Mouse (Mus musculus) regulatory T cell (primary cell): ENCODE measurements around the gene Arl2.

Experiments used
- in situ Hi-C: fragments of 300-600 bp; cut with MboI, MseI; formaldehyde crosslinking; loops from one replicate; pipeline ENCODE4 v1.15.1; 2025; ENCODE audit warnings: high pct_unique_total_duplicates

The Arl2 gene

GRCm38 (mm10) chr19:6126789-6127580 is 14.4 kb downstream of the Arl2 start:
- in situ Hi-C loops: loop anchor here (5.0 kb wide), 1 partner anchor 165 kb away; the partner anchor contains the start of gene Pola2

DNA sequence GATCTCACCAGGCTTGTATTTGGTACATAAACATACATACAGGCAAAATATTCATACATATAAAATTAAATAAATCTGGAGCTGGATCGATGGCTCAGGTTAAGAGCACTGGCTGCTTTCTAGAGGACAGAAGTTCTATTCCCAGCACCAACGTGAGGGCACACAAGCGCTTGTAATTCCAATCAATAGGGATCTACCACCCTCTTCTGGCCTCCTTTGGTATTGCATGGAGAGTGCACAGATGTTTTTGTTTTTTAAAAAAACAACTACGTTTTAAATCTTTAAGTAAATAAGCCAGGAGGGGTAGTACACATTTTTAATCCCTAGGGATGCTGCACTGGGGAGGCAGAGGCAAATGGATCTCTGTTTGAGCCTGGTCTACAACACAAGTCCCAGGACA is 15.1 kb downstream of the Arl2 start:
- in situ Hi-C loops: loop anchor here (5.0 kb wide), 1 partner anchor 164 kb away; the partner anchor contains the start of gene Pola2

DNA sequence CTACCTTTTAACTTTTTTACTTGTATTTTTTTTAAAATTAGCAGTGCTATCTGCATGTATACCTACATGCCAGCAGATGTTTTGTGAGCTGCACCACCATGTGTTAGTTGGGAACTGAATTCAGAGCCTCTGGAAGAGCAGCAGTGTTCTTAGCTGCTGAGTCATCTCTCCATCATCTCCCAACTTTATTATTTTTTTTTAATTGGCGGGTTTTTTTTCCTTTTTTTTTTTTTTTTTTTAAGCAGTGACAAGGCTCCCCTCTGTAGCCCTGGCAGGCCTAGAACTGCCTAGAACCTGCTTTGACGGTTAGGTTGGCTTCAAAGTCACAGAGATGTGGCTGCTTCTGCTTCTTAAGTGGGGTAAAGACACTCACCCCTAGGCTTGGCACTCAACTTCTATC is 16.4 kb downstream of the Arl2 start:
- in situ Hi-C loops: loop anchor here (5.0 kb wide), 1 partner anchor 163 kb away; the partner anchor contains the start of gene Pola2

DNA sequence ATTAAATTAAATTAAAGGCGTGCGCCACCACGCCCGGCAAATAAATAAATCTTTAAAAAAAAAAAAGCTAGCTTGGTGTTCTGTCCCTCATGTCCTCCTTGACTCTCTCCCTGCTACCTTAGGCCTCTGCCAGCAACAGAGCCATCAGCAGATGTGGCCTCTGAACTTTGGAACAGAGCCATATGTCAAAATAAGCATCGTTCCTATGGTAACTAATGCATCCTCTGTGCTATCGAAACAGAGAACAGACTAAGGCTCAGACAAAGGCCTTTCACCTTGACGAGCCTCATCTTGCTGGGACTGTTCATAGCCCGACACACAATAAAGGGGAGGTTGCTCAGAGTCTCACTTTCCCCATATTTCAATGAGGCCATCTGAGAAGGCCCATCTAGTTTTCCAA is 18.0 kb downstream of the Arl2 start:
- in situ Hi-C loops: no loop called here

- in situ Hi-C loops: no loop called here
These were observed 19.6 kb downstream of the Arl2 start for GRCm38 (mm10) chr19:6121761-6122160.

DNA sequence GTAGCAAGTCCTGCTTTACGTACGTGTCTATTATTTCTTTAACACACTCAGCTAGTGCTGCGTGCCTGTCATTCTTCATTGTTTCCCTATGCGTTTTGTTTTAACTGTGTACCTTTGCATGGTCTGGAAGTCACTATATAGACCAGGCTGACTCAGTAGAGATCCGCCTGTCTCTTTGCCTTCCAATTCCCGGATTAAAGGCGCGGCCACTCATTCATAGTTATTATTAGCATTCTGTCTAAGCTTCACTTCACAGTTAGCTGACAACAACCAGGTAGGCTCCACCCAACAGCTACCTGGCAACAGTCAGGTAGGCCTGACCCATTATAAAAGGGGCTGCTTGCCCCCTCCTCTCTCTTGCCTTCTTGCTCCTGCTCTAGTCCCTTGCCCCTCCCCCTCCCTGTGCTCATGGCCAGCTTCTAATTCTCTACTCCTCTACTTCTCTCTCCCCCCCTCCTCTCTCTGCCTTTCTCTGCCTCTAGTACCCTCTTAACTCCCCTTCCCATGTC is 22.6 kb downstream of the Arl2 start:
- in situ Hi-C loops: no loop called here

GRCm38 (mm10) chr19:6117986-6118676 is 23.2 kb downstream of the Arl2 start, which contains the start of gene Sac3d1:
Sac3d1 (minus strand) TSS chr19:6118650.
- in situ Hi-C loops: no loop called here

DNA sequence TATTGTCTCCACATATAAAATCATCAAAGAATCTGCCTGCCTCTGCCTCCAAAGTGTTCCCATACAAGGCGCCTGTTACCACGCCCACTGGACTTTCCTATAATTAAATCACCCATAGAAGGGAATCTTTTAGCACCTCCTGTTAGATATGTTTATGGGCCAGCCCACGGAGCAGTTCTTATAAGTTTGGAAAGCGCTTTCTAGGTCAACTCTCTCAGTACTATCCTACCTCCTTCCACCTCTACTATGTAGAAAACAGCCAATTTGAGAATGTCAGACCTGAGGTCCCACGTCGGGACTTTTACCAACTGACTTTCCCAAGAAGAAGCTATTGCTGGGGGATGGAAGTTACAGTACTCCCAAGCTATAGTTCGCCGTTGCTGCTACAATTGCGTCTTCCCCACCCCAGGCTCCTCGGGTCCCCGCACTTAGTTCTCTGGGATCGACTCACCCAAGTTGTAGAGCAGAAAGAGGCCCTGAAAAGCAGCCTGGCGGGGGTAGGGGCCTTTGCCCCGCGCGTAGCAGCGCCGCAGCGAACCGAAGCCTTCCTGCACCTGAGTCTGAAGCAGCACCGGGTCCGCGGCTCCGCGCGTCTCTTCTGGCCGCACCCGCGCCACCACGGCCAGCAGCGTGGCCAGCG is 23.9 kb downstream of the Arl2 start:
- in situ Hi-C loops: no loop called here

DNA sequence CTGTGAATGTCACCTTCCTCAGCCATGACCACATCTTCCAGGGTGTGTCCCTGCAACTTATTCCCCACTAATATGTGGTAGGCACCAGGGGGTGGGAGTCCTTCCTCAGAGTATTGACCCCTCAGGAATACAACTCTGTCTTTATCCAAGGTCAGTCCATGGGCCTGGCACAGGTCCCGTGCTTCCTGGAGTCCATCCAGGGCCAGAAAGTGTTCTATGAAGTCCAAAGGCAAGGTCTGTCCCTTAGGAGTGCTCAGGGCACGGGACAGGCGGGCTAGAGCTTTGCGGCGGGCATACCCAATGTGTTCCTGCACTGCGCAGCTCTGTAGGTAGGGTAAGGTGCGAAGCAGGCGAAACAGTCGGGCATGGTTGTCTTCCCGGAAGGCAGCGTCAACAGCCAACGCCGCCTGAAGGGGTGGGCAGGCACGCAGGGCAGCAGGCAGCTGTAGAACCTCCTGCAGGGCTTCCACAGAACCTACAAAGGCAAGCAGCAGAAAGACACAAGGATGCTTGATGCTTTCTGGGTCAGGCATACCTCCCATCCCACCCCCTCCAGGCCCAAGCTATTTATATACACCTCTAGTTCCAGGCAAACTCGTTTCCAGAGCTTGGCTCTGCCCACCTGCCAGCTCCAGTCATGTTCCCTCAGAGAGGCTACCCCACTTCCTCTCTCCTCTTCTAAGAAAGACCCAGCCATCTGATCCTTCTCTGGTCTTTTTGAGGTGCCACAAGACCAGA is 25.1 kb downstream of the Arl2 start:
- in situ Hi-C loops: no loop called here

- in situ Hi-C loops: no loop called here
These were observed 28.2 kb downstream of the Arl2 start for GRCm38 (mm10) chr19:6113116-6113515.

DNA sequence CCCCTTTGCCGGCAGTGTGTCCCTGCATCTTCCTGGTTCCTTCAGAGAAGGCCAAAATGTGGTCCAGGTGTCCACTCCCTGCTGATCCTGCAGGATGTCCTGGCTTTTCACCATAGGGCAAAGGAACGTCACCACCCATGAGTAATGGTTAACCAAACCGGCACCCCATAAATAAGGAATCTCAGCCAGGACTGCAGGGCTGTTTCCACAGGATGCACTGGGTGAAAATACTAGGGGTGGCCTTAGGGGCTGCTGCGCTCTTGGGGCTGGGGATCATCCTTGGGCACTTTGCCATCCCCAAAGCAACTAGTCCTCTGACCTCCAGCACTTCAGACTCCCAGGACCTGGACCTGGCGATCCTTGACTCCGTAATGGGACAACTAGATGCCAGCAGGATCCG is 35.8 kb downstream of the Arl2 start, which contains the start of gene Naaladl1:
TSS of gene Naaladl1 (plus strand) at position 197 of the 400 bp plus-strand sequence.
- in situ Hi-C loops: no loop called here

GRCm38 (mm10) chr19:6104476-6104875 is 36.9 kb downstream of the Arl2 start:
- in situ Hi-C loops: no loop called here

DNA sequence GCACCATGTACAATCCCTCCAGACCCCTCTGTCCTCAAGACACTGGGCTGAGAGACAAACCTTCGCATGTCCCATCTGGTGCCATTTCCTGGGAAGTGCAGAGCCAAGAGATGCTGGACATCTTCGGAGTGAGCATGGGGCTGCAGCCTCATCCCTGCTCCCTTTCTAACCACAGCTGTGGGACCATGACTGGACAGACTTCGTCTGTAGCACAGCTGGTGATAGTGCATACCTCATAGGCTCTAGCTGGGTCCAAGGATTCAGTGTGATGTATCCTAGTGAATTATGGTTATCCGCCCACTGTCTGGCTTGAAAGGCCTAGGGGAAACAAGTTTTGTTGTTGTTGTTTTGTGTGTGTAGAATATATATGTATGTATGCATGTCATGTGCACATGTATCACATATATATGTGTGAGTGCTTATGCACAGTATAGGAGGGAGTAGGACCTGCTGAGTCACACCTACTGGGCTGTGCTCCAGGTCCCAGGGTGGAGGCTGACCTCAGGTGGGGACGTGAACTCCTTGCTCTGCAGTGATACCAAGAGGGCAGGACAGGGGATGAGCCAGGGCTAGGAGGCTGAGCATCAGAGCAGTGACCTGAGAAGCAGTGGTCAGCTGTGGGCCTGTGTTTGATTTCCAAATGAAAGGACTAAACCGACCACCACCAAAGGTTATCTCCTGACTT is 39.0 kb downstream of the Arl2 start:
- in situ Hi-C loops: no loop called here

- in situ Hi-C loops: no loop called here
These were observed 40.2 kb downstream of the Arl2 start for GRCm38 (mm10) chr19:6101186-6101585.

- in situ Hi-C loops: no loop called here
These were observed 43.5 kb downstream of the Arl2 start for GRCm38 (mm10) chr19:6097847-6098246.

DNA sequence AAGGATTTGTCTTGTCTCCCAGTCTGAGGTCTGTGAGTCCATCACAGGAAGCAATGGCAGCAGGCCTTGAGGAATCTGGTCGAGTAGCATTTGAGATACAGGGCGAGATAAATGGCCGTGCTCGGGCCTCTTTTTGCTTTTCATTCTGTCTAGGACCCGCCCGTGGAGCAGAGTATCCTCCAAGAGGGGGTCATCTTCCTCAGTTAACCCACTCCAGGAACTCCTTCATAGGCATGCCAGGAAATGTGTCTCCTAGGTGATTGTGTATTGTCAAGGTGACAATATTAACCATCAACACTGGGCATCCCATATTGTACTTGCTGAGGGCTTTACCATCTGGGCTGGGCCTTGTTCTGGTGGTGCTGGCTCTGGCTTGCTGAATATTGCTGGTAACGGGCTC is 47.2 kb downstream of the Arl2 start, which contains the start of gene AC131692.1:
TSS of gene AC131692.1 (plus strand) at position 301 of the 400 bp plus-strand sequence.
- in situ Hi-C loops: no loop called here

DNA sequence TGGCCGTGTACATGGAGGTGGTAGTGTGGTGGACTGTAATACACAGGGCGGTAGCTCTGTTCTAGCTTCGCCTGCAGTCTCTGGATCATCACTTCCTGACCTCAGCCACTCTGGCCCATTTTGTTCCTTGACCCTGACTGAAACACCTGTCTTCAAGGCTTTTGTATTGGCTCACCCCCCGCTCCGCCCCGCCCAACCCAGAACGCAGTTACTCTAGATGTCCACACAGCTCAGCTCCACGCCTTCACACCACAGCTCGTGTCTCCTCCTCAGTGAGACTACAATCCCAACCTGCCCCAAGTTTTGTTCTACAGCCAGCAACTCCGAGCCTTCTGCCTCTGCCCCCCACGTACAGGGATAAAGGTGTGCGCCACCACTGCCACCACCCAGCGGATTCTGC is 52.5 kb downstream of the Arl2 start:
- in situ Hi-C loops: no loop called here

GRCm38 (mm10) chr19:6085417-6085879 is 55.9 kb downstream of the Arl2 start:
- in situ Hi-C loops: no loop called here

DNA sequence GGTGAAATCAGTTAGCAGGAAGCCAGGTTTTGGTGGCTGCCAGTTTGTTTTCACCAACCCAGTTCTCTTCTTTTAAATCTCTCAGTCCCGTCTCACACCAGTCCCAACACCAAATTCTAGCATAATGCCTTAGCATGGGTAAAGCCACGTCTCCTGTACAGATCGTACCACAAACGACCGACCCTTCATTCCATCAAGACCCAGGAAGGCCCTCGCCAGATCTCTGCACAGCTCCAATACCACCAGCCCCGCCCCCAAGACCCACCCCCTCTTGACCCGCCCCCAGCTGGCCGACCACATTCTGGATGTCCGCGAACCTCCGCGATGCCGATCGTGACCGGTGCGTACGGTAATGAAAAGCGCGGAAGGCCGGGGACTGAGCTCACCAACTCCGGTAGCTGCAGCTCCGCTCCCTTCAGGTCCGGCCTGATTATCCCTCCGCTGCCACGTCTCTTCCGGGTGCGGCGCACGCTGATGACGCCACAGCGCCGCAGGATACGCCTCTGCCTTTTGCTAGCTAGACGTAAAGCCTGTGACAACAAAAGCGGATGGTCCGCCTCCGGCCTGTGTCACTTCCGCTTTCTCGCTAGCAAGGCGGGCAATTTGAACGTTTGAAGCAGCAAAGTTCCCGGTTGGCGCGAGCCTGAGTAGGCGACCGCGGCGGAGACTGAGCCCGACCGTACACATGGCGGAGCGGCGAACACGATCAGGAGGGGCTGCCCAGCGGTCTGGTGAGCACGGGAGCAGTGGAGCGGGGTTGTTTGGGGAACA is 56.7 kb downstream of the Arl2 start, which contains the start of the genes Zfpl1 and Cdca5:
TSS of gene Zfpl1 (minus strand) at position 479 of the 771 bp plus-strand sequence.
TSS of gene Cdca5 (plus strand) at position 506 of the 771 bp plus-strand sequence.
- in situ Hi-C loops: no loop called here
